Mouse (Mus musculus): ENCODE data around the gene Hcst. TPM values are rescaled to one million over a fixed set of nuclear protein-coding genes. Genes with fewer than 3 reads are reported as not detected.

The Hcst gene
- total and polyA plus RNA-seq, 3 experiments, result 7.1 to 28.1 TPM; not detected in 1

- peaks cover 0 to 2% of the 10 kb centered on the region in 2 experiments; a peak in 1 of 4 replicates for H3K36me3 ChIP-seq (ENCODE audit: control insufficient read depth in 1 of 2, insufficient read depth in 2 of 2, low read length in 2 of 2)
- peak overlapping the region; percentile 54 to 79 for H3K4me3 ChIP-seq (ENCODE audit: control insufficient read depth in 1 of 2, insufficient read depth in 1 of 2, low read depth in 2 of 2, low read length in 2 of 2)
- H3K9ac ChIP-seq (ENCODE audit: control insufficient read depth, low read depth, low read length, poor library complexity, severe bottlenecking), result peak overlapping the region; percentile 68
- no peak for TF ChIP-seq CHD2 (IDR thresholded peaks at IDR 0.05; ENCODE audit: low read length)
- 0 out of 2 replicates have a peak, but pooled peaks have one; percentile 29 for TF ChIP-seq BHLHE40 (IDR thresholded peaks at IDR 0.05; ENCODE audit: borderline replicate concordance, low read depth, low read length)
- no peak for TF ChIP-seq USF2 (IDR thresholded peaks at IDR 0.05; ENCODE audit: borderline replicate concordance in 1 of 2, insufficient read depth in 1 of 2, low read depth in 1 of 2, low read length in 2 of 2)
- no peak for TF ChIP-seq MEF2A (IDR thresholded peaks at IDR 0.05; ENCODE audit: extremely low read depth, insufficient replicate concordance, low read depth, low read length, poor library complexity, severe bottlenecking)
- TF ChIP-seq MXI1 (IDR thresholded peaks at IDR 0.05; ENCODE audit: low read depth, low read length), result peak; percentile 84
- TF ChIP-seq HCFC1 (IDR thresholded peaks at IDR 0.05; ENCODE audit: low read depth, low read length), result peak; percentile 100
- no peak; the same call in 1 of the 2 replicates for TF ChIP-seq TCF12 (IDR thresholded peaks at IDR 0.05; ENCODE audit: low read depth, low read length)
- peak; percentile 20; the same call in 1 of the 2 replicates for TF ChIP-seq ETS1 (IDR thresholded peaks at IDR 0.05; ENCODE audit: low read depth, low read length)
- TF ChIP-seq SMC3 (IDR thresholded peaks at IDR 0.05; ENCODE audit: low read depth, low read length), result peak; percentile 99
- no peak for TF ChIP-seq EP300 (IDR thresholded peaks at IDR 0.05; ENCODE audit: low read depth in 1 of 2, low read length in 2 of 2)
- TF ChIP-seq POLR2A (IDR thresholded peaks at IDR 0.05; ENCODE audit: control insufficient read depth in 1 of 2, insufficient read depth in 1 of 2, low read depth in 1 of 2, low read length in 2 of 2, poor library complexity in 1 of 2), result peak; percentile 36 to 60; a peak in 1 of 4 replicates
- TF ChIP-seq ZNF384 (IDR thresholded peaks at IDR 0.05; ENCODE audit: low read depth, low read length), result no peak
- no peak for TF ChIP-seq POLR2AphosphoS2 (IDR thresholded peaks at IDR 0.05; ENCODE audit: low read length)
- TF ChIP-seq SIN3A (IDR thresholded peaks at IDR 0.05; ENCODE audit: low read length), result peak; percentile 92
- TF ChIP-seq NELFE (IDR thresholded peaks at IDR 0.05; ENCODE audit: low read depth, low read length), result peak; percentile 51; the same call in 1 of the 2 replicates
- no peak for TF ChIP-seq POLR2AphosphoS5 (IDR thresholded peaks at IDR 0.05; ENCODE audit: borderline replicate concordance, low read depth, low read length)
- no peak for TF ChIP-seq MYB (IDR thresholded peaks at IDR 0.05; ENCODE audit: low read depth, low read length)
- peak in 2 of 3 experiments; percentile 88 to 92; a peak in 5 of 6 replicates for TF ChIP-seq CTCF (IDR thresholded peaks at IDR 0.05 in 2 of 3, conservative IDR thresholded peaks at IDR 0.05 in 1 of 3; ENCODE audit: control insufficient read depth in 1 of 3, insufficient read depth in 1 of 3, low read depth in 2 of 3, low read length in 3 of 3, poor library complexity in 1 of 3, severe bottlenecking in 1 of 3)
- TF ChIP-seq MAZ (IDR thresholded peaks at IDR 0.05; ENCODE audit: low read depth, low read length), result peak; percentile 75
- no peak for TF ChIP-seq JUND (IDR thresholded peaks at IDR 0.05; ENCODE audit: low read depth, low read length)
- peak; percentile 89 for TF ChIP-seq MYC (IDR thresholded peaks at IDR 0.05; ENCODE audit: low read depth, low read length)
- no peak for TF ChIP-seq ZMIZ1 (IDR thresholded peaks at IDR 0.05; ENCODE audit: low read depth, low read length)
- no peak for TF ChIP-seq GABPA (IDR thresholded peaks at IDR 0.05; ENCODE audit: low read depth, low read length)
- peak; percentile 73; the same call in 1 of the 2 replicates for TF ChIP-seq MAX (IDR thresholded peaks at IDR 0.05; ENCODE audit: low read length)
- TF ChIP-seq KAT2A (conservative IDR thresholded peaks at IDR 0.05; ENCODE audit: low read depth, low read length), result peak; percentile 94
- peak; percentile 79 for TF ChIP-seq GATA1 (IDR thresholded peaks at IDR 0.05; ENCODE audit: low read depth, low read length)
- no peak for TF ChIP-seq NRF1 (IDR thresholded peaks at IDR 0.05; ENCODE audit: insufficient read depth, low read depth, low read length, poor library complexity, severe bottlenecking)
- TF ChIP-seq ELF1 (IDR thresholded peaks at IDR 0.05; ENCODE audit: low read depth, low read length), result peak; percentile 84
- TF ChIP-seq ZKSCAN1 (IDR thresholded peaks at IDR 0.05; ENCODE audit: low read depth, low read length), result no peak
- TF ChIP-seq RCOR1 (IDR thresholded peaks at IDR 0.05; ENCODE audit: low read depth, low read length), result no peak
- peak; percentile 98 for TF ChIP-seq RAD21 (IDR thresholded peaks at IDR 0.05; ENCODE audit: low read depth, low read length)
- peak; percentile 45; the same call in 1 of the 2 replicates for TF ChIP-seq USF1 (IDR thresholded peaks at IDR 0.05; ENCODE audit: low read depth, low read length)
- no peak for TF ChIP-seq TAL1 (IDR thresholded peaks at IDR 0.05; ENCODE audit: low read length)
- no peak for TF ChIP-seq CHD1 (IDR thresholded peaks at IDR 0.05; ENCODE audit: low read depth, low read length)
- no peak for TF ChIP-seq MAFK (IDR thresholded peaks at IDR 0.05; ENCODE audit: borderline replicate concordance, low read depth, low read length)
- TF ChIP-seq E2F4 (IDR thresholded peaks at IDR 0.05; ENCODE audit: borderline replicate concordance, low read depth, low read length), result no peak
- TF ChIP-seq UBTF (IDR thresholded peaks at IDR 0.05; ENCODE audit: borderline replicate concordance, insufficient read depth, low read depth, low read length), result no peak
Measured at GRCm38 (mm10) chr7:30373501-30373962, 46.1 kb downstream of the Hcst start.

More at GRCm38 (mm10) chr7:30373501-30373962, 46.1 kb downstream of the Hcst start:
- DNase-seq (ENCODE audit: low read depth, low spot score), result peak; percentile 97
- Histone ChIP-seq H3K27ac (ENCODE audit: control insufficient read depth, low read depth, low read length) (no peak overlapping the region), H3K9me3 (replicated peaks; ENCODE audit: insufficient read depth, low read length) (no peaks in the 10 kb centered on the region), H3K79me2 (ENCODE audit: control insufficient read depth, insufficient read depth, low read length, poor library complexity) (no peaks in the 10 kb centered on the region), H3K4me1 (ENCODE audit: control insufficient read depth in 1 of 2, insufficient read depth in 2 of 2, low read length in 2 of 2) (peaks cover 0 to 4% of the 10 kb centered on the region in 2 experiments; a peak in 1 of 4 replicates), H3K27me3 (ENCODE audit: control insufficient read depth in 1 of 2, insufficient read depth in 2 of 2, low read length in 2 of 2) (peaks cover 0 to 1% of the 10 kb centered on the region in 2 experiments; a peak in 1 of 4 replicates)

All from MEL (cell line).